Comparison of ENCODE assay signal across 27 mouse cellular contexts in the genomic region with DNA sequence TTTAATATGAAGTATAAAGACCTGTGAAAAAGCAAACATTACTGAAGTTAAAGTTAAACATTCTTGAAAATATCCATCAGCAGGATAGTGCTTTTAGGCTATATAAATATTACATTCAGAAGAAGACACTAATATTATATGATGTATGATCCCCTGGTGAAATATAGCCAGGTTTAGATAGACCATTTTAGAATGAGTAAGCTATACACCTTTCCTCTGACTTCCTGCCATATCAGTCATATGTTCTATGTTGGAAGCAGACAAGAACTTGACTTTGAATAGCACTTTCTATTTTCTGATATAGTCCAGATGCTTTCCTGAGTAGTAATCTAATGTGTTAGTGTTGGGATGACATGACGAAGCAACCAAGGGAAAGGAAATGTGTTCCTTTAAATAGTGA.
DNase-seq lines count a peak whose midpoint lies in the region; ATAC-seq and TF ChIP-seq lines count a peak whose summit lies in the region.
"Had no signal": no experiment of that assay in that cellular context is flagged by ENCODE, and none has a peak within 500 bp of the region (broad histone marks: within the 10 kb centered on the region; RNA-seq: fewer than 3 reads in every experiment).

No protein-coding gene starts in this region.

- H3K27me3 ChIP-seq in heart, postnatal 0 days (ENCODE audit: control insufficient read depth, insufficient read depth, low read length): no peaks in the 10 kb centered on the region
- H3K27me3 ChIP-seq in stomach, embryonic 14.5 days (ENCODE audit: control insufficient read depth, insufficient read depth, low read length): no peaks in the 10 kb centered on the region
- H3K27me3 ChIP-seq in stomach, postnatal 0 days (ENCODE audit: control insufficient read depth, insufficient read depth, low read length): no peaks in the 10 kb centered on the region
- no peaks in the 10 kb centered on the region for H3K27me3 ChIP-seq in stomach, embryonic 16.5 days (ENCODE audit: control insufficient read depth, insufficient read depth, low read length)
- H3K27me3 ChIP-seq: CH12.LX; embryonic facial prominence, embryonic 13.5 days; forebrain, embryonic 12.5 days; forebrain, embryonic 15.5 days; heart, embryonic 13.5 days had no signal

- 23% methylated on average over 1 of the region's 1 CpGs for WGBS in heart, postnatal 0 days
- 30% methylated on average over 1 of the region's 1 CpGs for WGBS in stomach, embryonic 14.5 days
- 39% methylated on average over 1 of the region's 1 CpGs for WGBS in stomach, postnatal 0 days
- WGBS in stomach, embryonic 16.5 days: 37% methylated on average over 1 of the region's 1 CpGs

- intact Hi-C loops in heart, postnatal 10 days (cut with DNase I): no loop called here

- peak; percentile 20 for DNase-seq in heart, postnatal 0 days (ENCODE audit: low spot score)
- no peak for DNase-seq in heart, postnatal 10 days
- no peak for DNase-seq in stomach, postnatal 0 days (ENCODE audit: low spot score)
- DNase-seq in right cerebral cortex, postnatal 36 days (ENCODE audit: low spot score in 2 of 2): no peak
- DNase-seq: adrenal gland, adult 2 months; adrenal gland, postnatal 14 days; B cell, adult 2 months; cerebellum, adult 11-12 months; cerebellum, adult 8-10 months; cerebellum, postnatal 10 days; cerebellum, postnatal 36 days; embryo, embryonic 11 days; gastrocnemius, postnatal 25 days; heart, postnatal 4 days; kidney, adult 11 months had no signal

- no peaks in the 10 kb centered on the region for H3K9me3 ChIP-seq in heart, postnatal 0 days (replicated peaks; ENCODE audit: control insufficient read depth, low read length)
- no peaks in the 10 kb centered on the region for H3K9me3 ChIP-seq in stomach, embryonic 14.5 days (ENCODE audit: control insufficient read depth, low read depth, low read length)
- H3K9me3 ChIP-seq in stomach, postnatal 0 days (ENCODE audit: control insufficient read depth, low read length): no peaks in the 10 kb centered on the region
- no peaks in the 10 kb centered on the region for H3K9me3 ChIP-seq in stomach, embryonic 16.5 days (replicated peaks; ENCODE audit: control insufficient read depth, low read length)
- H3K9me3 ChIP-seq: embryonic facial prominence, embryonic 10.5 days; embryonic facial prominence, embryonic 13.5 days; forebrain, embryonic 12.5 days; forebrain, embryonic 15.5 days; heart, embryonic 10.5 days; heart, embryonic 13.5 days had no signal

- TF ChIP-seq EP300 in heart, postnatal 0 days (IDR thresholded peaks at IDR 0.05; ENCODE audit: low read depth): no peak
- no peak for TF ChIP-seq EP300 in stomach, postnatal 0 days (optimal IDR thresholded peaks at IDR 0.05)

- no peaks in the 10 kb centered on the region for H3K36me3 ChIP-seq in heart, postnatal 0 days (replicated peaks; ENCODE audit: control insufficient read depth, insufficient read depth, low read length)
- H3K36me3 ChIP-seq in stomach, embryonic 14.5 days (ENCODE audit: control insufficient read depth, insufficient read depth, low read length): no peaks in the 10 kb centered on the region
- no peaks in the 10 kb centered on the region for H3K36me3 ChIP-seq in stomach, postnatal 0 days (ENCODE audit: control insufficient read depth, insufficient read depth, low read length)
- no peaks in the 10 kb centered on the region for H3K36me3 ChIP-seq in stomach, embryonic 16.5 days (ENCODE audit: control insufficient read depth, insufficient read depth, low read length)
- H3K36me3 ChIP-seq: embryonic facial prominence, embryonic 10.5 days; embryonic facial prominence, embryonic 13.5 days; forebrain, embryonic 12.5 days; forebrain, embryonic 15.5 days; G1E; heart, embryonic 10.5 days; heart, embryonic 13.5 days had no signal

- no peak overlapping the region for H3K27ac ChIP-seq in heart, postnatal 0 days (ENCODE audit: low read depth)
- no peak overlapping the region for H3K27ac ChIP-seq in stomach, embryonic 14.5 days (ENCODE audit: low read length)
- H3K27ac ChIP-seq in stomach, postnatal 0 days (replicated peaks): no peak overlapping the region
- no peak overlapping the region for H3K27ac ChIP-seq in stomach, embryonic 16.5 days (ENCODE audit: low read length)
- H3K27ac ChIP-seq: embryonic facial prominence, embryonic 10.5 days; embryonic facial prominence, embryonic 13.5 days; forebrain, embryonic 12.5 days; forebrain, embryonic 15.5 days; heart, embryonic 10.5 days; heart, embryonic 13.5 days; hindbrain, embryonic 14.5 days had no signal

- H3K4me3 ChIP-seq in heart, postnatal 0 days (ENCODE audit: low read depth, low read length): no peak overlapping the region
- H3K4me3 ChIP-seq in stomach, embryonic 14.5 days (ENCODE audit: low read depth, low read length): no peak overlapping the region
- H3K4me3 ChIP-seq in stomach, postnatal 0 days (ENCODE audit: low read depth, low read length): no peak overlapping the region
- no peak overlapping the region for H3K4me3 ChIP-seq in stomach, embryonic 16.5 days (replicated peaks; ENCODE audit: low read length)
- H3K4me3 ChIP-seq: embryonic facial prominence, embryonic 10.5 days; embryonic facial prominence, embryonic 13.5 days; erythroblast, embryonic 14.5 days; forebrain, embryonic 12.5 days; forebrain, embryonic 15.5 days; heart, embryonic 10.5 days; heart, embryonic 13.5 days had no signal

- H3K4me2 ChIP-seq in heart, postnatal 0 days (ENCODE audit: low read depth, low read length): no peak overlapping the region
- no peak overlapping the region for H3K4me2 ChIP-seq in stomach, embryonic 14.5 days (replicated peaks; ENCODE audit: low read depth, low read length)
- no peak overlapping the region for H3K4me2 ChIP-seq in stomach, postnatal 0 days (replicated peaks; ENCODE audit: low read depth)
- H3K4me2 ChIP-seq in stomach, embryonic 16.5 days (ENCODE audit: low read depth, low read length): no peak overlapping the region
- H3K4me2 ChIP-seq: embryonic facial prominence, embryonic 13.5 days; forebrain, embryonic 12.5 days; forebrain, embryonic 15.5 days; heart, embryonic 13.5 days; hindbrain, embryonic 14.5 days had no signal

- ATAC-seq in heart, postnatal 0 days (ENCODE audit: insufficient read depth, low read depth): no peak
- peak; percentile 63; the same call in 1 of the 2 replicates for ATAC-seq in stomach, embryonic 14.5 days (ENCODE audit: insufficient number of reproducible peaks, insufficient read depth, low FRiP score, low read depth)
- no peak for ATAC-seq in stomach, postnatal 0 days (ENCODE audit: low FRiP score, low TSS enrichment)
- peak; percentile 56; the same call in 1 of the 2 replicates for ATAC-seq in stomach, embryonic 16.5 days (ENCODE audit: insufficient read depth, low FRiP score)
- ATAC-seq: forebrain, embryonic 15.5 days had no signal

- H3K9ac ChIP-seq in heart, postnatal 0 days (replicated peaks; ENCODE audit: low read depth, low read length): no peak overlapping the region
- H3K9ac ChIP-seq in stomach, embryonic 14.5 days (replicated peaks; ENCODE audit: low read depth, low read length): no peak overlapping the region
- H3K9ac ChIP-seq in stomach, postnatal 0 days (ENCODE audit: low read length): no peak overlapping the region
- H3K9ac ChIP-seq in stomach, embryonic 16.5 days (ENCODE audit: low read length): no peak overlapping the region
- H3K9ac ChIP-seq: embryonic facial prominence, embryonic 13.5 days; forebrain, embryonic 12.5 days; forebrain, embryonic 15.5 days; heart, embryonic 13.5 days; hindbrain, embryonic 14.5 days had no signal

- H3K4me1 ChIP-seq in heart, postnatal 0 days (ENCODE audit: control insufficient read depth, insufficient read depth): no peaks in the 10 kb centered on the region
- H3K4me1 ChIP-seq in stomach, embryonic 14.5 days (ENCODE audit: control insufficient read depth, insufficient read depth, low read length): no peaks in the 10 kb centered on the region
- no peaks in the 10 kb centered on the region for H3K4me1 ChIP-seq in stomach, postnatal 0 days (replicated peaks; ENCODE audit: control insufficient read depth, insufficient read depth)
- no peaks in the 10 kb centered on the region for H3K4me1 ChIP-seq in stomach, embryonic 16.5 days (ENCODE audit: control insufficient read depth, insufficient read depth, low read length)
- H3K4me1 ChIP-seq: embryonic facial prominence, embryonic 10.5 days; embryonic facial prominence, embryonic 13.5 days; forebrain, embryonic 12.5 days; forebrain, embryonic 15.5 days; heart, embryonic 10.5 days had no signal

- no peak for TF ChIP-seq CTCF in heart, postnatal 0 days (IDR thresholded peaks at IDR 0.05; ENCODE audit: low read depth)
- TF ChIP-seq CTCF in stomach, postnatal 0 days (IDR thresholded peaks at IDR 0.05; ENCODE audit: low read depth): no peak

Comparison
In these comparisons a context has a peak if more than half of its experiments do, and no peak if none do; other contexts are left out.
1. ATAC-seq: peak in stomach, embryonic 14.5 days (single experiment) and stomach, embryonic 16.5 days (single experiment); none in heart, postnatal 0 days (single experiment) and stomach, postnatal 0 days (single experiment).